Mouse (Mus musculus) embryonic facial prominence, embryonic 11.5 days (tissue): ENCODE results near the gene Grik2. TPM values are rescaled to one million over a fixed set of nuclear protein-coding genes. Genes with fewer than 3 reads are reported as not detected.

ENCODE experiments used
- ATAC-seq: fragments of 200-750 bp; cut with Nextera tagmentation; replicated peaks from 2 replicates; pipeline ENCODE4 v1.8.0; 2017; ENCODE audit warnings: low read depth; ENCODE audit not compliant: insufficient number of reproducible peaks, low FRiP score, low TSS enrichment
- DNase-seq: peaks from one replicate; pipeline ENCODE4 v3.0.0-alpha.2; 2015; ENCODE audit warnings: low spot score
- H3K27ac ChIP-seq: fragments of 300-500 bp; sonication (generic); replicated peaks from 2 replicates; pipeline ENCODE4 v1.5.1; 2014; ENCODE audit warnings: mild to moderate bottlenecking, low read depth, low read length, control low read depth
- H3K27me3 ChIP-seq: fragments of 300-500 bp; sonication (generic); 2 replicates; pipeline ENCODE4 v1.6.1; 2014; ENCODE audit warnings: mild to moderate bottlenecking, low read length, moderate library complexity, mixed read lengths; ENCODE audit not compliant: control insufficient read depth, insufficient read depth
- H3K36me3 ChIP-seq: fragments of 300-500 bp; sonication (generic); replicated peaks from 2 replicates; pipeline ENCODE4 v1.6.1; 2014; ENCODE audit warnings: low read depth, mild to moderate bottlenecking, low read length, moderate library complexity, mixed read lengths; ENCODE audit not compliant: control insufficient read depth, insufficient read depth
- H3K4me1 ChIP-seq: fragments of 300-500 bp; sonication (generic); 2 replicates; pipeline ENCODE4 v1.6.1; 2014; ENCODE audit warnings: low read length, mixed read lengths; ENCODE audit not compliant: control insufficient read depth, insufficient read depth
- H3K4me2 ChIP-seq: fragments of 300-500 bp; sonication (generic); 2 replicates; pipeline ENCODE4 v1.6.1; 2014; ENCODE audit warnings: low read depth, mild to moderate bottlenecking, control low read depth, low read length, moderate library complexity
- H3K4me3 ChIP-seq: fragments of 300-500 bp; sonication (generic); 2 replicates; pipeline ENCODE4 v1.5.1; 2014; ENCODE audit warnings: low read depth, low read length, control low read depth
- H3K9ac ChIP-seq: fragments of 300-500 bp; sonication (generic); replicated peaks from 2 replicates; pipeline ENCODE4 v1.6.1; 2014; ENCODE audit warnings: mild to moderate bottlenecking, control low read depth, low read length
- H3K9me3 ChIP-seq: fragments of 300-500 bp; sonication (generic); replicated peaks from 2 replicates; pipeline ENCODE4 v1.6.1; 2016; ENCODE audit warnings: mild to moderate bottlenecking, low read length, inconsistent platforms, mixed read lengths; ENCODE audit not compliant: control insufficient read depth
- WGBS: fragments of 180-500 bp; shearing (Covaris S2); extraction: QIAGEN DNeasy Blood & Tissue Kit; methylation state at CpG from one replicate; pipeline ENCODE4 v1.1.7; 2014; 5-methylcytosine and 5-hydroxymethylcytosine counted together
- polyA plus RNA-seq: library from polyadenylated mRNA; unstranded; fragments of >200 nt; fragmentation: Nextera tagmentation; extraction: Ambion mirVana; gene quantifications from 2 replicates; pipeline ENCODE4 v1.2.1, GENCODE M21; 2014

Grik2 gene
- polyA plus RNA-seq, 1 experiment from 2014 or later: 3.8 TPM

DNA sequence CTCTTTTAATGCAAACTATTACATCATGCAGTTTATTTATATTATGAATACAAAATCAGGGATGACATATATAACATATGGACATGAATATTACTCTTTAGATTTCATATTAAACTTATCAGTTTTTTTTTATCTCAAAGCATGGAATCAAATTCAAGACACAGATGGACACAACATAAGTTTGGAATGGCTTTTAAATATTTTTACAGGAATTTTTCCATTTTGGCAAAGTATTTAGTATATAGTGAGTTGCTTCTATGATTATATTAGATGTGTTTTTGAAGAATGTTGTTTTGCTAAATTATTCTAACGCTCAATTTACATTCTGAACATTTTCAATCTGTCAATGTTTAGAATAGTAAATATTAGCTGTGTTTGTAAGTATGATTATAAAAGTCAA is 291.3 kb downstream of the Grik2 start:
- no peak overlapping the region for H3K27ac ChIP-seq
- no peaks in the 10 kb centered on the region for H3K27me3 ChIP-seq
- ATAC-seq (no peak), DNase-seq (no peak)
- WGBS: 96% methylated on average over 1 of the region's 1 CpGs
- no peak overlapping the region for H3K9ac ChIP-seq
- H3K4me2 ChIP-seq: no peak overlapping the region
- no peak overlapping the region for H3K4me3 ChIP-seq
- no peaks in the 10 kb centered on the region for H3K4me1 ChIP-seq
- no peaks in the 10 kb centered on the region for H3K9me3 ChIP-seq
- no peaks in the 10 kb centered on the region for H3K36me3 ChIP-seq

- DNase-seq (no peak), ATAC-seq (no peak)
- no peak overlapping the region for H3K27ac ChIP-seq
- WGBS: 80% methylated on average over 4 of the region's 4 CpGs
- no peak overlapping the region for H3K4me2 ChIP-seq
- H3K4me1 ChIP-seq: no peaks in the 10 kb centered on the region
- no peaks in the 10 kb centered on the region for H3K36me3 ChIP-seq
- no peaks in the 10 kb centered on the region for H3K9me3 ChIP-seq
- no peaks in the 10 kb centered on the region for H3K27me3 ChIP-seq
- no peak overlapping the region for H3K4me3 ChIP-seq
- no peak overlapping the region for H3K9ac ChIP-seq
These were observed 307.1 kb downstream of the Grik2 start for GRCm38 (mm10) chr10:49481439-49481838.

DNA sequence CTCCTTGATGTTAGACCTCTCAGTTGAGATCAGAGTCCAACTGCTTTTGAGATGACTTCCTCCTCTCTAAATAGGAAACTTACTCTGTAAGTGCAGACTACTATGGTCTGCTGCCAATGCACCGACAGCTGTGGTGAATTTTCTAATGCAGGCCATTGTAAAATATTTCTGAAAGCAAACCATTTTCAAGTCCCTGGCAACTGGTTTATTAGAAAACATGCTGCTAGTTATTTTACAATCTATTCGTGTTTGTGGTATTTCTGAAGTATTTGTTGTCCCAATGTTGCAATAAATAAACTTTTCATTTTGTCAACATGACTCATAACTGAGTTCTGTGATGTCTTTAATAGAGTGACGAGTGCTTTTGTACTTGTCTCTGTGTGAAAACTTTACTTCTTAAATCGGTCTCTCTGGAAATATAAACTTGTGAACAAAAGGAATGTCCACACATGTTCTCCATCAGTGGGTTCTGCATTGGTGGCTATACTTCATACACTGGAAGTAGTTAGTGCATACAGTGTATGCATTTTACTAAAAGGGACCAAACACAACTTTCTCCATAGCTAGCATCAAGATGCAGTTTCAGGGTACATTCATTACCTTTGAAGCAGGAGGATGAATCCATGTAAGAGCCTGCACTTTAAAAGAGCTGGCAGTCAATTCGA is 308.3 kb downstream of the Grik2 start:
- Histone ChIP-seq H3K9me3 (no peaks in the 10 kb centered on the region), H3K4me2 (no peak overlapping the region), H3K27ac (no peak overlapping the region), H3K4me3 (no peak overlapping the region), H3K9ac (no peak overlapping the region), H3K4me1 (no peaks in the 10 kb centered on the region), H3K36me3 (no peaks in the 10 kb centered on the region), H3K27me3 (no peaks in the 10 kb centered on the region)
- DNase-seq (no peak), ATAC-seq (no peak)
- 74% methylated on average over 5 of the region's 5 CpGs for WGBS

DNA sequence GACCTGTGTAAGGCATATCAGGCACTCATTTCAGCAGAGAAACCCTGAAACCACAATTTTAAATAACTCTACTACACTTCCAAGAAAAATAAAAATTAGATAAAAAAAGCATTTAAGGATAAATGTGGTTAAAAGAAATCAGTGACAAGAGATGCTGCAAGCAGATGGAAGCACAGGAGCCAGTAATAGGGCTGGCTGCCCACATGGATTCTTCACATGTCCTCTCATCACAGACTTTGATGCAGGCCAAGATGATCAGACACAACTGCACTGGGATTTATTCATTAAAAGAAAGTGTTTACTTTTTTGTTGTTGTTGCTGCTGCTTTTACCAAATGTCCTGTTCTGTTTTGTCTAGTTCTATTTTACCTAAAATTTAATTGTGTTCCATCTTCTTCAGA is 315.0 kb downstream of the Grik2 start:
- Histone ChIP-seq H3K4me2 (no peak overlapping the region), H3K9me3 (no peaks in the 10 kb centered on the region), H3K27ac (no peak overlapping the region), H3K27me3 (no peaks in the 10 kb centered on the region), H3K36me3 (no peaks in the 10 kb centered on the region), H3K4me1 (no peaks in the 10 kb centered on the region), H3K4me3 (no peak overlapping the region), H3K9ac (no peak overlapping the region)
- no peak for DNase-seq
- no peak for ATAC-seq

GRCm38 (mm10) chr10:49456791-49457190 is 331.8 kb downstream of the Grik2 start:
- 90% methylated on average over 2 of the region's 2 CpGs for WGBS
- H3K4me1 ChIP-seq: no peaks in the 10 kb centered on the region
- no peaks in the 10 kb centered on the region for H3K9me3 ChIP-seq
- H3K36me3 ChIP-seq: no peaks in the 10 kb centered on the region
- H3K9ac ChIP-seq: no peak overlapping the region
- DNase-seq (no peak), ATAC-seq (no peak)
- no peak overlapping the region for H3K27ac ChIP-seq
- no peaks in the 10 kb centered on the region for H3K27me3 ChIP-seq
- no peak overlapping the region for H3K4me2 ChIP-seq
- H3K4me3 ChIP-seq: no peak overlapping the region

GRCm38 (mm10) chr10:49453535-49453934 is 335.0 kb downstream of the Grik2 start:
- no peaks in the 10 kb centered on the region for H3K4me1 ChIP-seq
- no peaks in the 10 kb centered on the region for H3K36me3 ChIP-seq
- H3K9me3 ChIP-seq: no peaks in the 10 kb centered on the region
- no peak overlapping the region for H3K4me2 ChIP-seq
- H3K4me3 ChIP-seq: no peak overlapping the region
- H3K27ac ChIP-seq: no peak overlapping the region
- DNase-seq (no peak), ATAC-seq (no peak)
- H3K9ac ChIP-seq: no peak overlapping the region
- H3K27me3 ChIP-seq: no peaks in the 10 kb centered on the region

DNA sequence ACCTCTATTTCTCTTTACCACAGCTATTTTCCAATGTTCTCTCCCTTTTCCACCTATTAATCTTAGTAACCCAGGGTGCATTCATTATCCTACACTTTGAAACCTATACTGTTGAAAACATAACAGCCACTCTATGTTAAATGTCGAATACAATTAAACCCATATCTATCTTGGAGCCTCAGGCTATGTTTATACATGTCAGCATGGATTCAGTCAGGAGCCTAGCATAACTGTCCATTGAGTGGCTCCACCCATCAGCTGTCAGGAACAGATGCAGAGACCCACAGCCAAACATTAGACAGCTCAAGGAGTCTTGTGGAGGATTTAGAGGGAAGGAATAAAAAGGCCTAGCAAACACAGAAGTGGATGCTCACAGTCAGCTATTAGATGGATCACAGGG is 347.2 kb downstream of the Grik2 start:
- H3K4me3 ChIP-seq: no peak overlapping the region
- H3K36me3 ChIP-seq: no peaks in the 10 kb centered on the region
- no peaks in the 10 kb centered on the region for H3K27me3 ChIP-seq
- H3K4me1 ChIP-seq: no peaks in the 10 kb centered on the region
- DNase-seq (no peak), ATAC-seq (no peak)
- WGBS: 60% methylated on average over 1 of the region's 1 CpGs
- H3K27ac ChIP-seq: no peak overlapping the region
- H3K9ac ChIP-seq: no peak overlapping the region
- H3K9me3 ChIP-seq: no peaks in the 10 kb centered on the region
- no peak overlapping the region for H3K4me2 ChIP-seq

GRCm38 (mm10) chr10:49437057-49437456 is 351.5 kb downstream of the Grik2 start:
- H3K9me3 ChIP-seq: no peaks in the 10 kb centered on the region
- no peaks in the 10 kb centered on the region for H3K27me3 ChIP-seq
- no peak for DNase-seq
- H3K4me2 ChIP-seq: no peak overlapping the region
- H3K9ac ChIP-seq: no peak overlapping the region
- no peak overlapping the region for H3K4me3 ChIP-seq
- WGBS: 68% methylated on average over 2 of the region's 2 CpGs
- ATAC-seq: no peak
- H3K36me3 ChIP-seq: no peaks in the 10 kb centered on the region
- no peaks in the 10 kb centered on the region for H3K4me1 ChIP-seq
- no peak overlapping the region for H3K27ac ChIP-seq
